Mouse (Mus musculus): ENCODE data around the gene Emc4.

Gene Emc4

GRCm38 (mm10) chr2:112337211-112337610, 30.6 kb downstream of the Emc4 start:
- no peak for DNase-seq

DNA sequence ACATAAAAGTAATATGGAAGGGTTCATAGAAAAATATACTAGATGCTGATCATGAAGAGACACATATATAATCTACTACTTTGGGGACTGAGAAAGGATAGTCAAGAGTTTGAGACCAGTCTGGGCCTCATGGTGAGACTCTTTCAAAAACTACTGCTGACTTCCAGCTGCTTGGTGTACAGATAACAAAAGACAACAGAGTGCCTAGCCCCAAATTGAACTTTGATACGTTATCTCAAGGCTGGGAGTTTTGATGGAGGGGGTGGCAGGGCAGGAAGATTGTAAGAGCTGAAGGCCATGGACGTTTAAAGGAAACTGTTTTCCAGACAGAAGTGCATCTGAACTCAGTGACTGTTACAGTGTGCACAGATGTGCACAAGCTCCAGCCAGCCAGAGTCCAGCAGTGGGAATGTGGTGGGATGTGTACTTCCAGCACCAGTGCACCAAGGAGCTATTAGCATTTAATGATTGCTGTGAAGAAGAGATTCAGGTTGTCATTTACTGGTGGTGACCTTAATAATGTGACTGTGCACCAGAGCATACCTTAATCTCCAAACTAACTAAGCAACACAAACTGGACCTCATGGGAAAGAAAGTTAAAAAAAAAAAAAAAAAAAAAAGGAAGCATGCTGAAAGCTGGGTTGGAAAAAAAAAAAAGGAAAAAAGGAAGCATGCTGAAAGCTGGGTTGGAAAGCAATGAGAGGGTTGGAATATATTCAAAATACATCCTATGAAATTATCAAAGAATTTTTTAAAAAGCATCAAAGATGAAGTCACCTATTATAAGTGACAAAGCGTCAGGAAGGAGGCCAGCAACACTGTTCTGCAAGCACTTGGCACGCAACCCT, 35.6 kb downstream of the Emc4 start:
- DNase-seq, result no peak

DNA sequence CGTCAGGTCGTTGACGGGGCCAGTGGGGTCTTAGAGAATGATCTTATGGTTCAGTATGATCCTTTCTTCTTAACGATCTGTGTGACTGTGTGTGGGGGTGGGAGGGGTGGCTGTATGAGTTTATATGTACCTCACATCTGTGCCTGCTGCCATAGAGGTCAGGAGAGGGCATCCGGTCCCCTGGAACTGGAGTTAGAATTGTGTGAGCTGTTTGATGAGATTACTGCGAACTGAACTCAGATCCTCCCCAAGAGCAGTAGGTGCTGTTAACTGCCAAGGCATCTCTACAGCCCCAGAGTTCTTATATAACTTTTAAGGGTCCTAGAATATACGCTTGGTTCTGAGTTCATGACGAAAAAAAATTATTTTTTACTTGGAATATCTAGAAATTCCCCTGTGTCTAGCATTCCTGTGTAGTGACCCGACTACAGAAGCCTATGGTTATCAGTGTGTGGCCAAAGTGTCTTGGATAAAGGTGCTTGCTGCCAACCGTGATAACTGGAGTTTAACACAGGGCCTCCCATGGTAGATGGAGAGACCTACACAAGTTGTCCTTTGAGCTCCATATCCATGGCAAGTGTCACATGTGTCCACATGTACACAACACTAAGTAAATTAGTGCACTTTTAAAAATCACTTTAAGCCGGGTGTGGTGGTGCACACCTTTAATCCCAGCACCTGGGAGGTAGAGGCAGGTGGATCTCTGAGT, 39.6 kb downstream of the Emc4 start:
- DNase-seq, result no peak

- no peak for DNase-seq
Measured at GRCm38 (mm10) chr2:112318905-112319304, 48.9 kb downstream of the Emc4 start.

GRCm38 (mm10) chr2:112318227-112318626, 49.6 kb downstream of the Emc4 start:
- no peak for DNase-seq

- no peak for DNase-seq
Measured at GRCm38 (mm10) chr2:112315638-112316037, 52.2 kb downstream of the Emc4 start.
